34 mouse cellular contexts compared by ENCODE assay signal in the genomic region with DNA sequence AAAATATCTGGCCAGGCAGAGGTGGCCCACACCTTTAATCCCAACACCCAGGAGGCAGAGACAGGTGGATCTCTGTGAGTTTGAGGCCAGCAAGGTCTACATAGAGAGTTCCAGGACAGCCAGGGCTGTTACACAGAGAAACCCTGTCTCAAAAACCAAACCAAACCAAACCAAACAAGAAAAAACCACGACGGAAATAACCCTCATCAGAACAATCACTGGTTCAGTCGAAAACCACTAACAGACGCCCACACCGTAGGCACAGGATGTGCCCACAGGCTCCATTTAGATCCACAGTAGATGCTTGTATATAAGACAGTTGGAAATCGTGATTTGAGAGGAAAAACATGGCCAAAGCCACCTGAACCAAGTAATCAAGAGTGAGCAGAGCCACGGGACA. TPM values are rescaled to one million over a fixed set of nuclear protein-coding genes. Genes with fewer than 3 reads are reported as not detected.
DNase-seq lines count a peak whose midpoint lies in the region; ATAC-seq lines count a peak whose summit lies in the region.
"Had no signal": no experiment of that assay in that cellular context is flagged by ENCODE, and none has a peak within 500 bp of the region (broad histone marks: within the 10 kb centered on the region; RNA-seq: fewer than 3 reads in every experiment).

No protein-coding gene starts in this region.

- no peaks in the 10 kb centered on the region for H3K36me3 ChIP-seq in hindbrain, embryonic 10.5 days
- H3K36me3 ChIP-seq: hindbrain, embryonic 13.5 days; liver, embryonic 12.5 days; midbrain, embryonic 12.5 days had no signal

- peaks cover 21% of the 10 kb centered on the region for H3K27me3 ChIP-seq in hindbrain, embryonic 10.5 days (ENCODE audit: insufficient read depth, poor library complexity, severe bottlenecking)

- H3K4me3 ChIP-seq in hindbrain, embryonic 10.5 days = no peak overlapping the region
- H3K4me3 ChIP-seq: forebrain, embryonic 13.5 days; hindbrain, embryonic 13.5 days; layer of hippocampus, adult 2 months; liver, embryonic 12.5 days; megakaryocyte, embryonic 14.5 days; midbrain, embryonic 12.5 days; myocyte had no signal

- H3K9me3 ChIP-seq in hindbrain, embryonic 10.5 days = no peaks in the 10 kb centered on the region
- H3K9me3 ChIP-seq: forebrain, embryonic 13.5 days; hindbrain, embryonic 13.5 days; liver, embryonic 12.5 days; megakaryocyte, embryonic 14.5 days; midbrain, embryonic 12.5 days had no signal

- DNase-seq in 416B (ENCODE audit: low read depth) = peak; percentile 60
- DNase-seq in CD4-positive, CD25-positive, alpha-beta regulatory T cell, adult 2 months (ENCODE audit: low read depth, low spot score) = peak; percentile 76
- peak; percentile 7 for DNase-seq in brain, adult 2 months (ENCODE audit: low read depth, low spot score)
- DNase-seq in naive thymus-derived CD4-positive, alpha-beta T cell, adult 2 months (ENCODE audit: low read depth) = peak; percentile 86
- DNase-seq in urinary bladder, postnatal 25 days (ENCODE audit: low spot score) = no peak
- no peak for DNase-seq in hindbrain, embryonic 10.5 days (ENCODE audit: low spot score)
- DNase-seq: adrenal gland, adult 2 months; adrenal gland, postnatal 36 days; cerebellum, adult 2 months; cerebellum, postnatal 25 days; gastrocnemius, postnatal 25 days; heart, adult 18-20 months; heart, postnatal 36 days; kidney, adult 2 months; kidney, postnatal 36 days; liver, postnatal 0 days; lung, postnatal 36 days had no signal

- no peak for ATAC-seq in frontal cortex, adult (ENCODE audit: low TSS enrichment)
- ATAC-seq: forebrain, embryonic 13.5 days; liver, embryonic 12.5 days; liver, postnatal 0 days had no signal

- 75% methylated on average over 7 of the region's 7 CpGs for WGBS in hindbrain, embryonic 10.5 days

- H3K27ac ChIP-seq in hindbrain, embryonic 10.5 days = no peak overlapping the region
- H3K27ac ChIP-seq: forebrain, embryonic 13.5 days; hindbrain, embryonic 13.5 days; layer of hippocampus, adult 2 months; liver, embryonic 12.5 days; midbrain, embryonic 12.5 days had no signal

- no peaks in the 10 kb centered on the region for H3K4me1 ChIP-seq in hindbrain, embryonic 10.5 days (replicated peaks)
- H3K4me1 ChIP-seq: forebrain, embryonic 13.5 days; hindbrain, embryonic 13.5 days; liver, embryonic 12.5 days; midbrain, embryonic 12.5 days had no signal

RNA-seq across cellular contexts. Expression of a gene that starts 8.6 kb away (rescaled TPM):
- 0.47 and 2.1 TPM in 2 replicates for polyA plus RNA-seq in hindbrain, embryonic 10.5 days (2016; fragmentation: Nextera tagmentation; extraction: Ambion mirVana)
- polyA plus RNA-seq: forebrain, embryonic 13.5 days; hindbrain, embryonic 13.5 days; liver, embryonic 12.5 days; liver, postnatal 0 days; myocyte had no signal

RNA-seq across cellular contexts. Expression of a gene that starts 31.5 kb away (rescaled TPM):
- not detected in 2 replicates for polyA plus RNA-seq in hindbrain, embryonic 10.5 days (2016; fragmentation: Nextera tagmentation; extraction: Ambion mirVana)
- polyA plus RNA-seq: adrenal gland, adult 2 months; cerebellum, adult 2 months; embryonic facial prominence, embryonic 11.5 days; forebrain, embryonic 13.5 days; heart, embryonic 11.5 days; heart, embryonic 16.5 days; hindbrain, embryonic 13.5 days; intestine, embryonic 14.5 days; kidney, adult 2 months; limb, embryonic 14.5 days; liver, embryonic 12.5 days; liver, postnatal 0 days; lung, embryonic 16.5 days; midbrain, embryonic 12.5 days; midbrain, postnatal 0 days; myocyte; neural tube, embryonic 14.5 days; stomach, embryonic 16.5 days had no signal

RNA-seq across cellular contexts. Expression of a gene that starts 34.4 kb away (rescaled TPM):
- polyA plus RNA-seq in hindbrain, embryonic 10.5 days (2016; fragmentation: Nextera tagmentation; extraction: Ambion mirVana) = not detected in 2 replicates
- polyA plus RNA-seq: forebrain, embryonic 13.5 days; hindbrain, embryonic 13.5 days; midbrain, embryonic 12.5 days; midbrain, postnatal 0 days; neural tube, embryonic 14.5 days had no signal

RNA-seq across cellular contexts. Expression of a gene that starts 57.6 kb away (rescaled TPM):
- polyA plus RNA-seq in hindbrain, embryonic 10.5 days (2016; fragmentation: Nextera tagmentation; extraction: Ambion mirVana) = 2.0 and 3.2 TPM in 2 replicates

RNA-seq across cellular contexts. Expression of a gene that starts 57.7 kb away (rescaled TPM):
- polyA plus RNA-seq in hindbrain, embryonic 10.5 days (2016; fragmentation: Nextera tagmentation; extraction: Ambion mirVana) = 22.2 and 23.2 TPM in 2 replicates

Comparison
In these comparisons a context has a peak if more than half of its experiments do, and no peak if none do; other contexts are left out.
1. DNase-seq: peak in 416B (single experiment), CD4-positive, CD25-positive, alpha-beta regulatory T cell, adult 2 months (single experiment), brain, adult 2 months (single experiment) and naive thymus-derived CD4-positive, alpha-beta T cell, adult 2 months (single experiment); none in urinary bladder, postnatal 25 days (single experiment) and hindbrain, embryonic 10.5 days (single experiment).